Mouse (Mus musculus): ENCODE results near the gene Ush2a. TPM values are rescaled to one million over a fixed set of nuclear protein-coding genes. Genes with fewer than 3 reads are reported as not detected.

Gene Ush2a
- polyA plus RNA-seq (2014; fragmentation: Nextera tagmentation; extraction: Ambion mirVana) = 0.10 TPM in 1 of 2 replicates, not detected in the other

GRCm38 (mm10) chr1:188261903-188262682 lies at the start of gene Ush2a:
Gene Ush2a, plus strand, starts transcription at chr1:188262023.
- no peak within 1 kb of the TSS for H3K4me3 ChIP-seq (ENCODE audit: low read depth, low read length)
- H3K27me3 ChIP-seq (replicated peaks; ENCODE audit: control insufficient read depth, insufficient read depth, low read length) = no peaks in the 10 kb centered on the region
- WGBS = 73% methylated on average over 10 of the region's 10 CpGs
- H3K9me3 ChIP-seq (ENCODE audit: control insufficient read depth, low read length) = no peaks in the 10 kb centered on the region
- DNase-seq (ENCODE audit: low spot score) (no peak), ATAC-seq (replicated peaks; ENCODE audit: low FRiP score) (no peak)
- no peak within 1 kb of the TSS for H3K4me2 ChIP-seq
- H3K4me1 ChIP-seq (replicated peaks; ENCODE audit: control insufficient read depth, insufficient read depth, low read length) = no peaks in the 10 kb centered on the region
- no peak within 1 kb of the TSS for H3K9ac ChIP-seq (ENCODE audit: low read depth, low read length)
- no peak within 1 kb of the TSS for H3K27ac ChIP-seq (ENCODE audit: low read depth, low read length)
- no peaks in the 10 kb centered on the region for H3K36me3 ChIP-seq (ENCODE audit: control insufficient read depth, insufficient read depth, low read length)

DNA sequence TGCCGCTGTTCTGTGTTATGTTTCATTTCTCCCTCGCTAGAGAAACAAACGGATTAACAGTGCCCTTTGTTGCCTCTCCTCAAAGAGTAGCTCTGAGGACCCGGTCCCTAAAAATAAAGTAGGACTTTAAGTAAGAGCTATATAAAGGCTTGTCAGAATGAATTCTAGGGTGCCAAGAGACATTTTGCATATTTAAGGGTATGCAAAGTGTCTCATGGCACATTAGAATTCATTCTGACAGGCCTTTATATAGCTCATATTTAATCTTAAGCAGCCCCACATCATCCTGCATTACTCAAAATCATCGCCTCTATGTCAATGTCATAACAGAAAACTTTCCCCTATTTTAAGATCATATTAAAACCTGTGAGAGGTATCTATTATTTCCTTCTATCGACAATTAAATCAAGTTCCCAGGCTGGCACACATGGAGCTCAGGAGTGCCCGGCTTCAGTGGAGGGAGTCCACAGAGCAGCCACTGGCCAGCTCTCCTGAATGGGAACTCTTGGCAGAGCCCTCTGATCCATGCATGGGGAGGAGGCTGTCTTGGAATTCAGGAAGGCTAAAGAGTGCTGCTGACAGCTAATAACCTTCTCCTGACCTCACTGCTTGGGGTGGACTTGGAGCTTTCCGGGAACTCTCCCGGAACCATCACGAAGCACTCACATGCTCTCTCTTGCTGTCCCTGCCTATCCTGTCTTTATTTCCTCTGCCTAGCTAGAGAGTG lies 46.8 kb upstream of the Ush2a start:
- DNase-seq (ENCODE audit: low spot score) = no peak
- no peaks in the 10 kb centered on the region for H3K4me1 ChIP-seq (replicated peaks; ENCODE audit: control insufficient read depth, insufficient read depth, low read length)
- H3K27me3 ChIP-seq (replicated peaks; ENCODE audit: control insufficient read depth, insufficient read depth, low read length) = no peaks in the 10 kb centered on the region
- no peak for ATAC-seq (replicated peaks; ENCODE audit: low FRiP score)
- 66% methylated on average over 10 of the region's 10 CpGs for WGBS
- no peak overlapping the region for H3K4me2 ChIP-seq
- H3K9me3 ChIP-seq (ENCODE audit: control insufficient read depth, low read length) = no peaks in the 10 kb centered on the region
- H3K4me3 ChIP-seq (ENCODE audit: low read depth, low read length) = no peak overlapping the region
- H3K9ac ChIP-seq (ENCODE audit: low read depth, low read length) = no peak overlapping the region
- no peak overlapping the region for H3K27ac ChIP-seq (ENCODE audit: low read depth, low read length)
- H3K36me3 ChIP-seq (ENCODE audit: control insufficient read depth, insufficient read depth, low read length) = no peaks in the 10 kb centered on the region

DNA sequence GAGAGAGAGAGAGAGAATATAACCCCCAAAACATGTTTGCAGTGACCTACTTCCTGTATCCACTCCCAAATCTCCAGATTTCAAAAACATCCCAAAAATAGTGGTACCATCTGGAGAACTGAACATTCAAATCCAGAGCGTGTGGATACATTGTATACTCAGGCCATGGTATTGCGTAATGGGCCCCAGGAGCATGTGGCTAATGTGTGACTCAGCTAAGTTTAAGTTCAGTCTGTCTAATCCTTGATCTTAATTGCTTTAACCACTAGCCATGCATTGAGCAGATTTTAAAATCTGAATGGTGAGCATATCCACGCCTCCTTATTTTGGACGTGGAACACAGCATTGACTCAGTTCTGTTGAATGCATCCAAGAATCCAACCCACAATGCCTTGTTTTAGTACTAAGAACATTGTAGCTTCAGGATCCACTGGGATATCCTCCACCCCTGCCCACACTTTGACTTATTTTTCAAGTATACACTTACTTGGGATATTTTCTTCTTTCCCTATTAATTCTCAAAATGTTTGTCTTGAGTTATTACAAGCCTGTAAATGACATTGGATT lies 40.5 kb upstream of the Ush2a start:
- Histone ChIP-seq H3K36me3 (ENCODE audit: control insufficient read depth, insufficient read depth, low read length) (no peaks in the 10 kb centered on the region), H3K27me3 (replicated peaks; ENCODE audit: control insufficient read depth, insufficient read depth, low read length) (no peaks in the 10 kb centered on the region), H3K27ac (ENCODE audit: low read depth, low read length) (no peak overlapping the region), H3K4me1 (replicated peaks; ENCODE audit: control insufficient read depth, insufficient read depth, low read length) (no peaks in the 10 kb centered on the region), H3K9me3 (ENCODE audit: control insufficient read depth, low read length) (no peaks in the 10 kb centered on the region), H3K9ac (ENCODE audit: low read depth, low read length) (no peak overlapping the region), H3K4me2 (no peak overlapping the region), H3K4me3 (ENCODE audit: low read depth, low read length) (no peak overlapping the region)
- 75% methylated on average over 4 of the region's 4 CpGs for WGBS
- no peak for ATAC-seq (replicated peaks; ENCODE audit: low FRiP score)
- no peak for DNase-seq (ENCODE audit: low spot score)

DNA sequence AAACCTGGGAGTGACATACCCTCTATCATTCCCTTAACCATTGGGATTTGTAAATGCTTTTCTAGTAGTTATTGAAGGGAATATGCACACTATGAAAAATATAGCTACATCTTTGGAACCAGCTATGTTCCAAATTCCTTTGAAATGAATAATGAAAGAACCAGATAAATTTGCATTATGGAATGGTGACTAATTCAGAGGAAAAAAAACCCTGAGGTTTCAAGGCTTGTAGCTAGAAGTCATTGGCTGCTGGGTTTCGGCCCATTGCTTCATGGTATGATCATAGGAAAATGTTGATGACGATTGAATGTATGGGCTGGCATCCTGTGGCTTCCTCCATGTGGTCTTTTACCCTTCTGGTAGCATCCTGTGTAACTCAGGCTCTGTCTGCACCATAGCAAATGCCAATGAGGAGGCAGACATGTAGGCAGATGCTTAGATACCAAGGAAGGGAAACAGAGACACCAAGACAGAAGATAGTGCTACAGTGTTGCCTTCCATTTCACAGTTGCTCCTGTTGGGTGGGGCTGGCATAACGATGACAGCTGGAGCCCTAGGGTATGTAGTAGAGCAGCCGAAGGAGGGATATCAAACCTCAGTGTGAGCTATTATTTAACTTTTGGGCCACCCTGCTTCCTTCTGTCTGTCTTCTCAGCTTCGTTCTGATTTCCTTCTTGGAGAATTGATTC lies 28.6 kb upstream of the Ush2a start:
- ATAC-seq (replicated peaks; ENCODE audit: low FRiP score) (no peak), DNase-seq (ENCODE audit: low spot score) (no peak)
- no peak overlapping the region for H3K9ac ChIP-seq (ENCODE audit: low read depth, low read length)
- H3K4me2 ChIP-seq = no peak overlapping the region
- no peaks in the 10 kb centered on the region for H3K27me3 ChIP-seq (replicated peaks; ENCODE audit: control insufficient read depth, insufficient read depth, low read length)
- no peak overlapping the region for H3K27ac ChIP-seq (ENCODE audit: low read depth, low read length)
- H3K4me3 ChIP-seq (ENCODE audit: low read depth, low read length) = no peak overlapping the region
- H3K9me3 ChIP-seq (ENCODE audit: control insufficient read depth, low read length) = no peaks in the 10 kb centered on the region
- H3K4me1 ChIP-seq (replicated peaks; ENCODE audit: control insufficient read depth, insufficient read depth, low read length) = no peaks in the 10 kb centered on the region
- WGBS = 75% methylated on average over 5 of the region's 5 CpGs
- no peaks in the 10 kb centered on the region for H3K36me3 ChIP-seq (ENCODE audit: control insufficient read depth, insufficient read depth, low read length)

GRCm38 (mm10) chr1:188238636-188239035 lies 23.2 kb upstream of the Ush2a start:
- ATAC-seq (replicated peaks; ENCODE audit: low FRiP score) (no peak), DNase-seq (ENCODE audit: low spot score) (no peak)
- H3K27me3 ChIP-seq (replicated peaks; ENCODE audit: control insufficient read depth, insufficient read depth, low read length) = no peaks in the 10 kb centered on the region
- H3K4me2 ChIP-seq = no peak overlapping the region
- no peaks in the 10 kb centered on the region for H3K9me3 ChIP-seq (ENCODE audit: control insufficient read depth, low read length)
- no peaks in the 10 kb centered on the region for H3K4me1 ChIP-seq (replicated peaks; ENCODE audit: control insufficient read depth, insufficient read depth, low read length)
- H3K27ac ChIP-seq (ENCODE audit: low read depth, low read length) = no peak overlapping the region
- H3K36me3 ChIP-seq (ENCODE audit: control insufficient read depth, insufficient read depth, low read length) = no peaks in the 10 kb centered on the region
- no peak overlapping the region for H3K9ac ChIP-seq (ENCODE audit: low read depth, low read length)
- no peak overlapping the region for H3K4me3 ChIP-seq (ENCODE audit: low read depth, low read length)

GRCm38 (mm10) chr1:188241766-188242165 lies 20.1 kb upstream of the Ush2a start:
- WGBS = 90% methylated on average over 10 of the region's 10 CpGs
- no peaks in the 10 kb centered on the region for H3K27me3 ChIP-seq (replicated peaks; ENCODE audit: control insufficient read depth, insufficient read depth, low read length)
- no peak overlapping the region for H3K9ac ChIP-seq (ENCODE audit: low read depth, low read length)
- no peak for DNase-seq (ENCODE audit: low spot score)
- no peak overlapping the region for H3K27ac ChIP-seq (ENCODE audit: low read depth, low read length)
- H3K36me3 ChIP-seq (ENCODE audit: control insufficient read depth, insufficient read depth, low read length) = no peaks in the 10 kb centered on the region
- H3K9me3 ChIP-seq (ENCODE audit: control insufficient read depth, low read length) = no peaks in the 10 kb centered on the region
- no peak overlapping the region for H3K4me3 ChIP-seq (ENCODE audit: low read depth, low read length)
- no peak for ATAC-seq (replicated peaks; ENCODE audit: low FRiP score)
- no peaks in the 10 kb centered on the region for H3K4me1 ChIP-seq (replicated peaks; ENCODE audit: control insufficient read depth, insufficient read depth, low read length)
- no peak overlapping the region for H3K4me2 ChIP-seq

DNA sequence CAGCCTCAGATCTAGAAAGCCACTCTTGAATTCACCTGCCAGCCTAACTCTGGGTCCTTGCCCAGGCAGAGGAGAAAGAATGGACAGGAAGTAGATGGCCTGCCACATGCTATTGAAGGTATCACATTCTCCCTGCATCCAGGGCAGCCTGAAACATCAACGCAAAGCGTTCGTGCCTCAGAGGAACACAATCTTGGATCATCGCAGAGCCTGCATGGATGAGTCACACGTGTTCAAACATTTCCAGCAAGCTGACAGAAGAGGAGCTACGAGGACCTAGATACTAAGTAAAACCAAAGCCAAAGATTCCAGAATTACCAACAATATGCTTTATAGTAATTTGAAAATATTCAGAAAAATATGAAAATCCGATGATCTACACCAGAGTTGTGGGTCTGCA lies 4.3 kb upstream of the Ush2a start:
- DNase-seq (ENCODE audit: low spot score) (no peak), ATAC-seq (replicated peaks; ENCODE audit: low FRiP score) (no peak)
- Histone ChIP-seq H3K4me2 (no peak overlapping the region), H3K4me3 (ENCODE audit: low read depth, low read length) (no peak overlapping the region), H3K36me3 (ENCODE audit: control insufficient read depth, insufficient read depth, low read length) (no peaks in the 10 kb centered on the region), H3K27ac (ENCODE audit: low read depth, low read length) (no peak overlapping the region), H3K27me3 (replicated peaks; ENCODE audit: control insufficient read depth, insufficient read depth, low read length) (no peaks in the 10 kb centered on the region), H3K9me3 (ENCODE audit: control insufficient read depth, low read length) (no peaks in the 10 kb centered on the region), H3K4me1 (replicated peaks; ENCODE audit: control insufficient read depth, insufficient read depth, low read length) (no peaks in the 10 kb centered on the region), H3K9ac (ENCODE audit: low read depth, low read length) (no peak overlapping the region)
- WGBS = 82% methylated on average over 7 of the region's 7 CpGs

- Histone ChIP-seq H3K4me2 (no peak overlapping the region), H3K27ac (ENCODE audit: low read depth, low read length) (no peak overlapping the region), H3K9me3 (ENCODE audit: control insufficient read depth, low read length) (no peaks in the 10 kb centered on the region), H3K9ac (ENCODE audit: low read depth, low read length) (no peak overlapping the region), H3K36me3 (ENCODE audit: control insufficient read depth, insufficient read depth, low read length) (no peaks in the 10 kb centered on the region), H3K27me3 (replicated peaks; ENCODE audit: control insufficient read depth, insufficient read depth, low read length) (no peaks in the 10 kb centered on the region), H3K4me1 (replicated peaks; ENCODE audit: control insufficient read depth, insufficient read depth, low read length) (no peaks in the 10 kb centered on the region), H3K4me3 (ENCODE audit: low read depth, low read length) (no peak overlapping the region)
- no peak for ATAC-seq (replicated peaks; ENCODE audit: low FRiP score)
- no peak for DNase-seq (ENCODE audit: low spot score)
- WGBS = 77% methylated on average over 6 of the region's 6 CpGs
Observed at GRCm38 (mm10) chr1:188260259-188261107, 1.3 kb upstream of the Ush2a start.

All from liver, embryonic 11.5 days (tissue).